Mouse (Mus musculus) stomach, embryonic 15.5 days (tissue): Measurements from ENCODE around the gene Mdga1. TPM values are rescaled to one million over a fixed set of nuclear protein-coding genes. Genes with fewer than 3 reads are reported as not detected.
"Not testable (repeated sequence)": the region's sequence is repeated elsewhere in the genome, so short reads cannot be mapped to it uniquely, and the experiment has no call there.

Source experiments
- ATAC-seq: fragments of 200-750 bp; cut with Nextera tagmentation; 2 replicates; pipeline ENCODE4 v1.8.0; 2017; ENCODE audit warnings: low read depth, moderate number of reproducible peaks, moderate TSS enrichment; ENCODE audit not compliant: insufficient read depth, low FRiP score
- H3K27ac ChIP-seq: fragments of 300-500 bp; sonication (generic); 2 replicates; pipeline ENCODE4 v1.5.1; 2015; ENCODE audit warnings: mild to moderate bottlenecking, inconsistent platforms
- H3K27me3 ChIP-seq: fragments of 300-500 bp; sonication (generic); replicated peaks from 2 replicates; pipeline ENCODE4 v1.6.1; 2015; ENCODE audit warnings: inconsistent platforms
- H3K36me3 ChIP-seq: fragments of 300-500 bp; sonication (generic); 2 replicates; pipeline ENCODE4 v1.6.1; 2015; ENCODE audit warnings: inconsistent platforms
- H3K4me1 ChIP-seq: fragments of 300-500 bp; sonication (generic); 2 replicates; pipeline ENCODE4 v1.6.1; 2015; ENCODE audit warnings: inconsistent platforms
- H3K4me2 ChIP-seq: fragments of 300-500 bp; sonication (generic); 2 replicates; pipeline ENCODE4 v1.6.1; 2015; ENCODE audit warnings: mild to moderate bottlenecking, inconsistent platforms
- H3K4me3 ChIP-seq: fragments of 300-500 bp; sonication (generic); replicated peaks from 2 replicates; pipeline ENCODE4 v1.5.1; 2015; ENCODE audit warnings: inconsistent platforms
- H3K9ac ChIP-seq: fragments of 300-500 bp; sonication (generic); 2 replicates; pipeline ENCODE4 v1.6.1; 2015; ENCODE audit warnings: inconsistent platforms
- H3K9me3 ChIP-seq: fragments of 300-500 bp; sonication (generic); 2 replicates; pipeline ENCODE4 v1.6.1; 2016; ENCODE audit warnings: inconsistent platforms
- WGBS: fragments of 180-500 bp; shearing (Covaris S2); methylation state at CpG from one replicate; pipeline ENCODE4 v1.1.7; 2015; 5-methylcytosine and 5-hydroxymethylcytosine counted together
- polyA plus RNA-seq: library from polyadenylated mRNA; unstranded; fragments of >200 nt; fragmentation: Nextera tagmentation; extraction: Ambion mirVana; gene quantifications from 2 replicates; pipeline ENCODE4 v1.2.1, GENCODE M21; 2015

The Mdga1 gene
- polyA plus RNA-seq, 1 experiment from 2014 or later: 3.6 TPM

DNA sequence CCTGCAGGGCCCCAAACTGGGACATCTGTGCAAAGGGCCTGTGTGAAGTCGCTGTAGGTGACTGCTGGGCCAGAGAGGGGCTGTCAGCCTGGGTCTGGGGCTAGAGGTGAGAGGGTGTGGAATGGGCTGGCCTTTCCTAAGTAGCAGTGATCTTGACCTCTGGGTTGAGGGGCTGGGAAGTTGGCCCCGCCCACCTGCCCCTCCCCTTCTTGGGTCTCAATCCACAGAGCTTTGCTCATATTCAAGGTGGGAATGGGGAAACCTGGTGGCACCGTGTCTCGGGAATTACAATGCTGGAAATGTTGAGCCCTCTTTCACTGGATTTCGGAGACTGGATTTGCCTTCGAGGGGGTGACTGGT, 169.8 kb downstream of the Mdga1 start:
- ATAC-seq: no peak
- 0 out of 2 replicates have a peak, but pooled peaks cover 3% of the 10 kb centered on the region for H3K27me3 ChIP-seq
- H3K4me3 ChIP-seq: no peak overlapping the region
- no peaks in the 10 kb centered on the region for H3K9me3 ChIP-seq
- peaks cover 6% of the 10 kb centered on the region for H3K4me1 ChIP-seq
- H3K4me2 ChIP-seq: no peak overlapping the region
- no peak overlapping the region for H3K9ac ChIP-seq
- 51% methylated on average over 6 of the region's 6 CpGs for WGBS
- H3K27ac ChIP-seq: no peak overlapping the region
- H3K36me3 ChIP-seq: no peaks in the 10 kb centered on the region

- Histone ChIP-seq H3K9me3 (no peaks in the 10 kb centered on the region), H3K27me3 (0 out of 2 replicates have a peak, but pooled peaks cover 6% of the 10 kb centered on the region), H3K9ac (no peak overlapping the region), H3K27ac (no peak overlapping the region), H3K4me3 (no peak overlapping the region), H3K4me1 (peaks cover 10% of the 10 kb centered on the region), H3K36me3 (no peaks in the 10 kb centered on the region), H3K4me2 (no peak overlapping the region)
- ATAC-seq: no peak
- 63% methylated on average over 21 of the region's 21 CpGs for WGBS
Observed at GRCm38 (mm10) chr17:29799398-29800095, 170.3 kb downstream of the Mdga1 start.

- Histone ChIP-seq H3K4me2 (no peak overlapping the region), H3K9me3 (no peaks in the 10 kb centered on the region), H3K4me1 (peaks cover 10% of the 10 kb centered on the region), H3K27ac (no peak overlapping the region), H3K4me3 (no peak overlapping the region), H3K36me3 (no peaks in the 10 kb centered on the region), H3K27me3 (0 out of 2 replicates have a peak, but pooled peaks cover 6% of the 10 kb centered on the region), H3K9ac (no peak overlapping the region)
- WGBS: 50% methylated on average over 10 of the region's 10 CpGs
- no peak for ATAC-seq
Observed at GRCm38 (mm10) chr17:29798151-29798550, 171.7 kb downstream of the Mdga1 start.

DNA sequence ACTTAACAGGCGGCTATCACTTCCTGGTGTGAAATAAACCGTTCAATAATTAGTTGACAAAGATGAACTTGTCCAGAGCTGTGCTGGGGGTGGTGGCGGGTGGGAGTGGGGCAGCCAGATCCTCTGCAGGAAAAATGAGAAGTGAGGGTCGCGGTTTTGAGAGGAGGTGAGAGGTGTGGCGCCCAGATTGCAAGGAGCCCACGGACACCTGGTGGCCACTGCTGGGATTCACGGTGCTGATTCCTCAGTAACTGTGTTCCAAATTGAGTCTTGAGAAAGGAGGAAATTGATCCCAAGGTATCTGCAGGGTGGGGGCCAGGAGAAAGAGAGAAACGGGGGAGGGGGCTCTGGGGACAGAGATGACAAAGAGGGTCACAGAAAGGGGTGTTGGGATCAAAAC, 173.1 kb downstream of the Mdga1 start:
- WGBS: 35% methylated on average over 9 of the region's 9 CpGs
- no peak overlapping the region for H3K4me2 ChIP-seq

DNA sequence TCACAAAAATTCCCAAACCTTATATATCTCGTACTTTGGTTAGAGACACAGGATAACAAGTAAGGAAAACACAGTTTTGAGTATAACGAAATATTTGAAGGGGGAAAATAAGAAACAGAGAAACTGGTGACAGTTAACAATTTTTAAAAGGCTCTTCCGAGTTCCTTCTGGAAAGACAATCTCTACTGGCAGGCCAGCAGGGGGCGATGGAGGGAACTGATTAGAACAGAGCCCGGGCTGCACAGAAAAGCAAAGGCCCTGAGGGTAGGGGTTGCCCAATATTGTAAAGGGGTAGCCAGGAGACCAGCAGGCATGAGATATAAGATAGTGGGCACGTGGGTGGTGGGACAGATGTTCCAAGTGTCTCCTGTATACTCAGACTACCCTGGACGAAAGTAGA, 173.8 kb downstream of the Mdga1 start:
- Histone ChIP-seq H3K9me3 (no peaks in the 10 kb centered on the region), H3K36me3 (no peaks in the 10 kb centered on the region), H3K4me2 (no peak overlapping the region), H3K27ac (no peak overlapping the region), H3K4me3 (no peak overlapping the region), H3K27me3 (0 out of 2 replicates have a peak, but pooled peaks cover 6% of the 10 kb centered on the region), H3K9ac (no peak overlapping the region), H3K4me1 (peaks cover 10% of the 10 kb centered on the region)
- WGBS: 10% methylated on average over 7 of the region's 7 CpGs
- ATAC-seq: no peak

More for the DNA sequence above, 173.1 kb downstream of the Mdga1 start:
- H3K4me3 ChIP-seq: no peak overlapping the region
- no peak overlapping the region for H3K27ac ChIP-seq
- no peak overlapping the region for H3K9ac ChIP-seq
- no peaks in the 10 kb centered on the region for H3K9me3 ChIP-seq
- H3K36me3 ChIP-seq: no peaks in the 10 kb centered on the region
- ATAC-seq: no peak
- 0 out of 2 replicates have a peak, but pooled peaks cover 6% of the 10 kb centered on the region for H3K27me3 ChIP-seq
- peaks cover 10% of the 10 kb centered on the region for H3K4me1 ChIP-seq

GRCm38 (mm10) chr17:29795050-29795770, 174.7 kb downstream of the Mdga1 start:
- peak overlapping the region; percentile 49 for H3K4me2 ChIP-seq

GRCm38 (mm10) chr17:29791531-29792050, 178.3 kb downstream of the Mdga1 start:
- Histone ChIP-seq H3K9ac (no peak overlapping the region), H3K4me2 (no peak overlapping the region), H3K4me1 (peaks cover 10% of the 10 kb centered on the region), H3K4me3 (no peak overlapping the region), H3K27ac (no peak overlapping the region), H3K36me3 (no peaks in the 10 kb centered on the region), H3K27me3 (0 out of 2 replicates have a peak, but pooled peaks cover 6% of the 10 kb centered on the region), H3K9me3 (no peaks in the 10 kb centered on the region)
- ATAC-seq: no peak
- WGBS: 70% methylated on average over 9 of the region's 9 CpGs

More at GRCm38 (mm10) chr17:29795050-29795770, 174.7 kb downstream of the Mdga1 start:
- Histone ChIP-seq H3K36me3 (no peaks in the 10 kb centered on the region), H3K9me3 (no peaks in the 10 kb centered on the region), H3K4me1 (peaks cover 10% of the 10 kb centered on the region), H3K9ac (no peak overlapping the region), H3K4me3 (peak overlapping the region; percentile 4; the same call in 1 of the 2 replicates), H3K27me3 (0 out of 2 replicates have a peak, but pooled peaks cover 6% of the 10 kb centered on the region), H3K27ac (no peak overlapping the region)
- 5% methylated on average over 23 of the region's 23 CpGs for WGBS
- no peak for ATAC-seq

- Histone ChIP-seq H3K9ac (no peak overlapping the region), H3K36me3 (no peaks in the 10 kb centered on the region), H3K4me2 (no peak overlapping the region), H3K4me1 (peaks cover 6% of the 10 kb centered on the region), H3K9me3 (no peaks in the 10 kb centered on the region), H3K4me3 (no peak overlapping the region), H3K27ac (no peak overlapping the region), H3K27me3 (0 out of 2 replicates have a peak, but pooled peaks cover 5% of the 10 kb centered on the region)
- ATAC-seq: no peak
- WGBS: 85% methylated on average over 12 of the region's 12 CpGs
Observed at GRCm38 (mm10) chr17:29790231-29790740, 179.6 kb downstream of the Mdga1 start.

DNA sequence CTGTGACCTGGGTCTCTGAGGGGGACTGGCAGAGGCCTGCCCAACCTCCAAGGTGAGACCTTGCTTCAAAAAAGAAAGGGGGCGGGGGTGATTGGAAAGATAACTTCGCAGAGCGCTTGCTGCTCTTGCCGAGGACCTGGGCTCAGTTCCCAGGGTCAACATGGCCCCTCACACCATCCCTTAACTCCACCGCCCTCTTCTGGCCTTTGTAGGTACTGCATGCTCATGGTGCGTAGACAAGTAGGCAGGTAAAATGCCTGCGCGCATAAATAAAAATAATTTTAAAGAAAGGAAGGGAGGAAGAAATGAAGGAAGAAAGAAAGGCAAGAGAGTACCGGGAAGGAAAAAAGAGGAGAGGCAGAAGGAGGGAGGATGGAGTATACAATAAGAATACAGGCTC, 180.2 kb downstream of the Mdga1 start:
- Histone ChIP-seq H3K9me3 (no peaks in the 10 kb centered on the region), H3K36me3 (no peaks in the 10 kb centered on the region), H3K4me3 (no peak overlapping the region), H3K4me2 (no peak overlapping the region), H3K27ac (no peak overlapping the region), H3K9ac (no peak overlapping the region), H3K4me1 (peaks cover under 1% of the 10 kb centered on the region; the same call in 1 of the 2 replicates), H3K27me3 (no peaks in the 10 kb centered on the region)
- ATAC-seq: no peak
- WGBS: 61% methylated on average over 9 of the region's 9 CpGs

GRCm38 (mm10) chr17:29788573-29788972, 181.3 kb downstream of the Mdga1 start:
- Histone ChIP-seq H3K9ac (no peak overlapping the region), H3K4me2 (no peak overlapping the region), H3K27me3 (no peaks in the 10 kb centered on the region), H3K9me3 (no peaks in the 10 kb centered on the region), H3K27ac (no peak overlapping the region), H3K4me1 (no peaks in the 10 kb centered on the region), H3K36me3 (no peaks in the 10 kb centered on the region), H3K4me3 (no peak overlapping the region)
- 85% methylated on average over 10 of the region's 10 CpGs for WGBS
- ATAC-seq: no peak

DNA sequence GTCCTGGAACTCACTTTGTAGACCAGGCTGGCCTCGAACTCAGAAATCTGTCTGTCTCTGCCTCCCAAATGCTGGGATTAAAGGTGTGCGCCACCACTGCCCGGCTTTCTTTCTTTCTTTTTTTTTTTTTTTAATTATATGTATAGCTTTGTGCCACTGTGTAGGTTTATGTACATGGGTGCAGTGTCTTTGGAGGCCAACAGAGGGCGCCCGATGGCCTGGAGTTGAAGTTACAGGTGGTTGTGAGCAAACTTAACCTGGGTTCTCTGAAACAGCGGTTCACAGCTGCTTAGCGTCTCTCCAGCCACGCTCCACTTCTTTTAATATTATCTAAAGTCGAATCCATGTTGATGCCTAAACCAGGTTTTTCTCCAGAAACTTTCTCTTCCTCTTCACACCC, 185.1 kb downstream of the Mdga1 start:
- H3K9me3 ChIP-seq: no peaks in the 10 kb centered on the region
- no peak overlapping the region for H3K4me2 ChIP-seq
- no peaks in the 10 kb centered on the region for H3K4me1 ChIP-seq
- no peak overlapping the region for H3K4me3 ChIP-seq
- ATAC-seq: no peak
- H3K27me3 ChIP-seq: no peaks in the 10 kb centered on the region
- 81% methylated on average over 9 of the region's 9 CpGs for WGBS
- H3K9ac ChIP-seq: no peak overlapping the region
- no peaks in the 10 kb centered on the region for H3K36me3 ChIP-seq
- H3K27ac ChIP-seq: no peak overlapping the region

DNA sequence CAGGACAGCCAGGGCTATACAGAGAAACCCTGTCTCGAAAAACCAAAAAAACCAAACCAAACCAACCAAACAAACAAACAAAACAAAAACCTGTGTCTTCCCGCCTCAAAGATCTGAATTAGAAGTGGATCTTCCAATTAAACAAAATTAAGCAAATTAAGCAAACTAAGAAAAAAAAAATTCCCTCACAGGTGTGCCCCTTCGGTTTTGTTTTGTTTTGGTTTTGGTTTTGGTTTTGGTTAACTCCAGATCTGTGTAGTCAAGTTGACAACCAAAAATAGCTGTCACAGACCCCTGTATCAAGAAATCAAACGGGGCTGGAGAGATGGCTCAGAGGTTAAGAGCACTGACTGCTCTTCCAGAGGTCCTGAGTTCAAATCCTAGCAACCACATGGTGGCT, 188.4 kb downstream of the Mdga1 start:
- not testable (repeated sequence) for H3K36me3 ChIP-seq, H3K9me3 ChIP-seq, H3K4me1 ChIP-seq, H3K4me3 ChIP-seq, H3K27ac ChIP-seq, H3K27me3 ChIP-seq, H3K9ac ChIP-seq, H3K4me2 ChIP-seq, ATAC-seq
- 84% methylated on average over 4 of the region's 4 CpGs for WGBS
